Mouse (Mus musculus) monocyte, adult 2 months (primary cell): Measurements from ENCODE around the gene Gm36079.
"Not testable (repeated sequence)": the region's sequence is repeated elsewhere in the genome, so short reads cannot be mapped to it uniquely, and the experiment has no call there.

Source experiments
- DNase-seq, 2 experiments: peaks; one replicate each; pipeline ENCODE4 v3.0.0; 2022; ENCODE audit warnings: low spot score in 2 of 2, low read depth in 1 of 2

Gene Gm36079

DNA sequence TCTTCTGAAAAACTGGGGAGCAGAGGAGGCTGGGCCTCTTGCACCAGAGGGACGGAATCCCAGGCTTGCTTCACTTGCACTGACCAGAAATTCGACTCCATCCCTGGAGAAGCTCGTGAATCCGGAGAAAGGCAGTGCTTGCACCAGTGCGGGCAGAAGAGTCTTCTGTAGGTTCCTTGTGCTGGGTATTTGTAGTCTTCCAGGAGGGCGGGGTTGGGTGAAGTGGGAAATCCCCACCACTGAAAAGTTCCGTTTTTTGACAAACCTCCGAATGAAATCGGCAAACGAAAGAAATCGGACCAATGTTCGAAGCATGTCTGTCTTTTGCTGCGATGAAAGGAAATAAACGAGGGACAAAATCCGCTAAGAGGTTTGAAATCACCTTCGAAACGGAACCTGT lies at the start of gene Gm36079:
Gene Gm36079, minus strand, starts transcription at position 101 of the 400 bp plus-strand sequence.
- not testable (repeated sequence) for DNase-seq

GRCm38 (mm10) chr13:120070878-120071277 lies 44.1 kb upstream of the Gm36079 start:
- not testable (repeated sequence) for DNase-seq

DNA sequence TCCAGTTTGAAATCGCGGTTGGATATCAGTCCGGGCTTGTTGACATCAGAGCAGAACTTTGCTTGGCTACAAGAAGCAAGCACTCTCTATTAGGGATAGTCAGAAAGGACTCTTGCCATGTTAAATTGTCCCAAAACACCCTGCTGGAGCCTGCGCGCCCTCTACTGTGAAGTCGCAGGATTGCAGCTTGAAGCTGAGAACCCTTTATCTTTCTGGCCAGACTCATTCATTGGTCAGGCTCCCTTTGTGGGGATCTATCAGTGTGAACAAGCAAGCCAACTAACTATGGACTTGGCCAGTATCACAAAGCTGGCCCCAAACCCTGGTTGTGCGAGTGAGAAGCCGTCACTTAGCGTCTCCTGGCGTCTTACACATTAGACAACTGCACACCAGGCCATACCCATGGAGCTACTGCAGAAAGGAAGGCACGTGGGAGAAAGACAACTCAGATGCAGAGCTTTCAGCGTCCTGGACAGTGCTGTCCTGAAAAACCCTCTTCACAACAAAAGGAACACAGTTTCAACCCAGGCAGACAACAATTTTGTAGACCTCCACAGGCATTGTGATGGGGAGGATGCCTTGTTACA lies 43.3 kb upstream of the Gm36079 start:
- not testable (repeated sequence) for DNase-seq

DNA sequence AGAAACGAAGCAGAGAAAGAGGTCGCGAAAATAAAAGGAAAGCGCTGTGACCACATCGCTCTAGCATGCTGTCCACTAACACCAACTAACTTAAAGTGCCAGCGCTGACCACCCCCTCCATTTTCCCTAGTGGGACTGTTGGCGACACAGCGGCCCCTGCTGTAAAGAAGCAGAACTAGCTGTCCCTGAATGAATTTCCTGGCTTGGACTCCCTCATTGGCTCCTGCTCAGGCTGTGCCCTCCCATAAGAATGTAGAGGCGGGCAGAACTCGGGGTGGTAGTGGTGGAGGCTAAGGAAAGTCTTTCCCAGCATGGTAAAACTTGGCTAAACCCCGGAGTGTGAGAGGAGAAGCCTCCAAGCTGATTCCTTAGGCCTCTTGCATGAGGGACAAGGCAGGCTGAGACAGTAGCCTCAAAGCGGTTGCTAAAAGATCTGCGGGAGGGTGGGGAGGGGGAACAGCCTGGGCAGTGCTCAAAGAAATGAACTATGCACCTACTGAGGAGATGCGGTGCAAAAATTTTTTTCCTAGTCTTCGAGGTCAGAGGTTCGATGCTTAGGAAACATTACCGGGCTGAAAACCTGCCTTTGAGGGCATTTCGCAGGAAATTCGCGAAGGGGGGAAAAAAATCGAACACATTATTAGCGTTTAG lies 36.8 kb upstream of the Gm36079 start:
- not testable (repeated sequence) for DNase-seq

DNA sequence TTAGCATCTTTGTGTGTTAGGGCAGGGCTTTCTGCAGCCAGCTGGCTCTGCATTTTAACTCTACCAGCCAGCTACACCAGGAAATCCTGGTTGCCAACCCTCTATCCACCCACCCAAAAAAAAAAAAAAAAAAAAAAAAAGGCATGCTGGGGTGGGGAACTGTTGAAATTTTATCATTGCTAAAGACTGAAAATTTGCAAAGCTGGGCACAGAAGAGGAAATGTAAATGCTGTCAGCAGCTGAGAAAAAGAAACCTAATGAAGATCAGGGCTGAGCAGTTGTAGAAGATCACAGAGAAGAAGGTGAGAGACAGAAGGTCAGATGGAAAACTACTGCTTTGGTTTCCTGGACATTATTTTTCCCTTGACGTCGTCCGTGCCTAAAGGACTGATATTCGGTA lies 36.1 kb upstream of the Gm36079 start:
- not testable (repeated sequence) for DNase-seq

DNA sequence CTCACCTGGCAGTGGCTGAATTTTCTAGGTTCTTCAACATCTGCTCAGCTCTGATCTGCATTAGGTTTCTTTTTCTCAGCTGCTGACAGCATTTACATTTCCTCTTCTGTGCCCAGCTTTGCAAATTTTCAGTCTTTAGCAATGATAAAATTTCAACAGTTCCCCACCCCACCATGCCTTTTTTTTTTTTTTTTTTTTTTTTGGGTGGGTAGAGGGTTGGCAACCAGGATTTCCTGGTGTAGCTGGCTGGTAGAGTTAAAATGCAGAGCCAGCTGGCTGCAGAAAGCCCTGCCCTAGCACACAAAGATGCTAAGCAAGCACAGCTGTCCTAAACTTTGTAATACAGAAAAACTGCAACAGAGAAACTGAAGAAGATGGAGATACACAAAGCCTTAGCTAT lies 25.3 kb upstream of the Gm36079 start, which contains the start of gene Gm21188:
Gene Gm21188, minus strand, starts transcription at position 110 of the 400 bp plus-strand sequence.
- DNase-seq = not testable (repeated sequence)

DNA sequence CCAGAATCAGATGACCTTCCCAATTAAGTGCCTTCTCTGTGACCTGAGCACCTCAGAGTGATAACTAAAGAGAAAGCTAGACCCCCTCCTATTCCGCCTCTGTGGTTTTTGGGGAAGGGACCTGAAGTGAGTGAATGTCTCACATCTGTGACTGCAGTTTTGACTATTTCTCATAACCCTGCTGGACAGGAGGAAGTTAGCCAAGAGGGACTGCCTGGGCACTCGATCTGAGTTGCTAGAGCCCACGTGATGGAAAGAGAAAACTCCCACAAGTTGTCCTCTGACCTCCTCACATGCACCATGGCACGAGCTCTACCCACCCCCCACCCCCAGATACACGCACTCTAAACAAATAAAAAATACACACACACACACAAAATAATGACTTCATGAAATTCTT lies 21.8 kb upstream of the Gm36079 start:
- DNase-seq = not testable (repeated sequence)

GRCm38 (mm10) chr13:120048186-120048585 lies 21.4 kb upstream of the Gm36079 start:
- DNase-seq = not testable (repeated sequence)

DNA sequence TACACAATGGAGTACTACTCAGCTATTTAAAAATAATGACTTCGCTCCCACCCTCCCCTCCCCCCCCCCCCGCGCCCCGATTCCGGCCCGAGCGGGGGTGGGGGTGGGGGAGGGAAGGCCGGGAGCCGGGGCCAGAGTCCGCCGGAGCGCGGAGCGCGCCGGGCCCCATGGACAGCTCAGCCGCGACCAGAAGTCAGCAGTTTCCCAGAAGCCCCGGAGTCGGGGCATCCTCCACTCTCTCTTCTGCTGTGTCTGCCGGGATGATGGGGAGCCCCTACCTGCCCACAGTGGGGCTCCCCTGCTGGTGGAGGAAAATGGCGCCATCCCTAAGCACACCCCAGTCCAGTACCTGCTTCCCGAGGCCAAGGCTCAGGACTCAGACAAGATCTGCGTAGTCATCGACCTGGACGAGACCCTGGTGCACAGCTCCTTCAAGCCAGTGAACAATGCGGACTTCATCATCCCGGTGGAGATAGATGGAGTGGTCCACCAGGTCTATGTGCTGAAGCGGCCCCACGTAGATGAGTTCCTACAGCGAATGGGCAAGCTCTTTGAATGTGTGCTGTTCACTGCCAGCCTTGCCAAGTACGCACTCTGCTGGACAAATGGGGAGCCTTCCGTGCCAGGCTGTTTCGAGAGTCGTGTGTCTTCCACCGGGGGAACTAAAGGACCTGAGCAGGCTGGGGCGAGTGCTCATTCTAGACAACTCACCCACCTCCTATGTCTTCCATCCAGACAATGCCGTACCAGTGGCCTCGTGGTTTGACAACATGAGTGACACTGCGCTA lies 19.8 kb upstream of the Gm36079 start:
- not testable (repeated sequence) for DNase-seq

GRCm38 (mm10) chr13:120041145-120041544 lies 14.3 kb upstream of the Gm36079 start:
- not testable (repeated sequence) for DNase-seq

DNA sequence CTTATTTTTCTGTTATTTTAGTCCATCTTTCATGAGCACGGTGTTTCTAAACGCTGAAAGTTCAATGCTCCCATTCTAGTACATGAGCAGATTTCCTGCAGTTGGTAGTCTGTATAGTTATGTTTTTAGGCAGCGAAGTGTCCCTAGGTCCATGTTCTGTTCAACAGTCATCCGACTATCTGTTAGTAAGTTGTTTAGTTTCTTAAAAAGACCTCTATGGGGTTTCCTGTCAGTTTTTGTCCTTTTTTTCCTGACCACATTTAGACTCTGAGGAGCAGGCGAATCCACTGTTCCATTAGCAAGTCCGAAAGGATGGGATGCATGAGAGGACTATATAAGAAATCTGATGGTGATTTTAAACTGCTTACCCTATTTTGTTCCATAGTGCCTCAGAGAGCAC lies 11.1 kb upstream of the Gm36079 start:
- DNase-seq = not testable (repeated sequence)

DNA sequence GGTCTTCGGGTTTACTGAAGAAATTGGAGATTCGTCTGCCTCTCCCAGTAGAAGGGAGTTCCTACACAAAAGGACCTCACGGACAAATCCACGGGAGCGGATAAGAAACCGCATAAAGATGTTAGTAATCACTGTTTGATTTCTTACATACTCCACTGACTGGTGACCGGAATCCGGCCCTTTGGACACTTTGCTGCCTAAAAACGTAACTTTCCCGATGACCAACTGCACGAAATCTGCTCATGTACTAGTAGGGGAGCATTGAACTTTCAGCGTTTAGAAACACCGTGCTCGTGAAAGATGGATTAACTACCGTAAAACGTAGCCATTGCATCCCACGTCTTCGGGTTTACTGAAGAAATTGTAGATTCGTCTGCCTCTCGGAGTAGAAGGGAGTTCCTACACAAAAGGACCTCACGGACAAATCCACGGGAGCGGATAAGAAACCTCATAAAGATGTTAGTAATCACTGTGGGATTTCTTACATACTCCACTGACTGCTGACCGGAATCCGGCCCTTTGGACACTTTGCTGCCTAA lies 9.8 kb upstream of the Gm36079 start:
- not testable (repeated sequence) for DNase-seq

GRCm38 (mm10) chr13:120035151-120035550 lies 8.3 kb upstream of the Gm36079 start:
- not testable (repeated sequence) for DNase-seq

- DNase-seq = not testable (repeated sequence)
Observed at GRCm38 (mm10) chr13:120034637-120035036, 7.8 kb upstream of the Gm36079 start.

- not testable (repeated sequence) for DNase-seq
Observed at GRCm38 (mm10) chr13:120033516-120034190, 6.8 kb upstream of the Gm36079 start.

DNA sequence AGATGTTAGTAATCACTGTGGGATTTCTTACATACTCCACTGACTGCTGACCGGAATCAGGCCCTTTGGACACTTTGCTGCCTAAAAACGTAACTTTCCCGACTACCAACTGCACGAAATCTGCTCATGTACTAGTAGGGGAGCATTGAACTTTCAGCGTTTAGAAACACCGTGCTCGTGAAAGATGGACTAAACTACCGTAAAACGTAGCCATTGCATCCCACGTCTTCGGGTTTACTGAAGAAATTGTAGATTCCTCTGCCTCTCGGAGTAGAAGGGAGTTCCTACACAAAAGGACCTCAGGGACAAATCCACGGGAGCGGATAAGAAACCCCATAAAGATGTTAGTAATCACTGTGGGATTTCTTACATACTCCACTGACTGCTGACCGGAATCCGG lies 4.9 kb upstream of the Gm36079 start:
- DNase-seq = peak in 1 of 2 experiments; percentile 39

DNA sequence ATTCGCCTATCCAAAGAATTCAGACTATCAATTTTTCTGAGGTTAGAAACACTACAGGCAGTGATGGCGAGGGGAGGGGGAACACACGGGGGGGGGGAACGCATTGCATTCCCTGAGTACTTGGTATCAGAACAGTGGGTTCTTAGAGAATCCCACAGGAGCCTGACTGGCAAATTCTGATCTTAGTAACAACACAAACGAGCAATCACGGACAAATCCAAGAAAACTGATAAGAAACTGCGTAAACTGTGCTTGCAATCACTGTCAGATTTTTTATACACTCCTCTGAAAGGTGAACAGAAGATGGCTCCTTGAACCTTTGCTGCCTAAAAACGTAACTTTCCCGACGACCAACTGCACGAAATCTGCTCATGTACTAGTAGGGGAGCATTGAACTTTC lies 557 bp upstream of the Gm36079 start:
- DNase-seq = not testable (repeated sequence)

- DNase-seq = not testable (repeated sequence)
Observed at GRCm38 (mm10) chr13:120026373-120026772, 438 bp downstream of the Gm36079 start.

DNA sequence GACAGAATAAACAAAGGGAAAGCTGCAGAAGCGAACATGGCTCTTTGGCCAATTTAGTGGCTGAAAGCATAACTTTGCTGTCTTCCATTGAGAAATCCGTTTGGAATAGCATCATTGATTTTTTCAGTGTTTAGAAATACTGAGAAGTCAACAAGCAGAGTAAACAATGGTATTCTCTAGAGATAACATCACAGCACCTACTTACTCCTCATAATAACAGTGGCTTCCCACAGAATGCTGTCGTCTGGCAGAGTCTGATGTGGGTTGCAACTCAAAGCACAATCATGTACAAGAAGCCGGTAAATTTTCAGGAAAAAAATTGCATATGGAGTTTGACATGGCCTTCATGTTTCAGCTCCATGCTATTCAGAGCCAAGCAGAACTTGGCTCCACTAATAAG lies 1.2 kb downstream of the Gm36079 start:
- not testable (repeated sequence) for DNase-seq

- DNase-seq = not testable (repeated sequence)
Observed at GRCm38 (mm10) chr13:120025004-120025403, 1.8 kb downstream of the Gm36079 start.

DNA sequence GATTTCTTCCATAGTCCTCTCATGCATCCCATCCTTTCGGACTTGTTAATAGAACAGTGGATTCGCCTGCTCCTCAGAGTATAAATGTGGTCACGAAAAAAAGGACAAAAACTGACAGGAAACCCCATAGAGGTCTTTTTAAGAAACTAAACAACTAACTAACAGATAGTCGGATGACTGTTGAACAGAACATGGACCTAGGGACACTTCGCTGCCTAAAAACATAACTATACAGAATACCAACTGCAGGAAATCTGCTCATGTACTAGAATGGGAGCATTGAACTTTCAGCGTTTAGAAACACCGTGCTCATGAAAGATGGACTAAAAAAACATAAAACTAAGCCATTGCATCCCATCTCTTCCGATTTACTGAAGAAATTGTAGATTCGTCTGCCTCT lies 2.2 kb downstream of the Gm36079 start:
- DNase-seq = not testable (repeated sequence)
